Mouse (Mus musculus) heart, postnatal 0 days (tissue): ENCODE measurements around the gene Golm1.

Experiments
- CTCF ChIP-seq: IDR thresholded peaks from 2 replicates; pipeline ENCODE4 v1.5.1; 2016; ENCODE audit warnings: antibody characterized with exemption, control low read depth, low read depth
- EP300 ChIP-seq: IDR thresholded peaks from 2 replicates; pipeline ENCODE4 v1.6.1; 2016; ENCODE audit warnings: antibody characterized with exemption, low read depth

GRCm38 (mm10) chr13:59679306-59679705, 3.7 kb upstream of the Golm1 start:
- TF ChIP-seq CTCF: no peak
- TF ChIP-seq EP300: no peak
